Mouse (Mus musculus) limb, embryonic 14.5 days (tissue): ENCODE measurements around the gene Chid1. TPM values are rescaled to one million over a fixed set of nuclear protein-coding genes. Genes with fewer than 3 reads are reported as not detected.

Source experiments
- ATAC-seq: fragments of 200-750 bp; cut with Nextera tagmentation; 2 replicates; pipeline ENCODE4 v1.8.0; 2017; ENCODE audit warnings: low read depth, moderate number of reproducible peaks, moderate TSS enrichment; ENCODE audit not compliant: low FRiP score
- DNase-seq: peaks from one replicate; pipeline ENCODE4 v3.0.0-alpha.2; 2015; ENCODE audit warnings: low spot score
- H3K27ac ChIP-seq: fragments of 300-500 bp; sonication (generic); replicated peaks from 2 replicates; pipeline ENCODE4 v1.5.1; 2014; ENCODE audit warnings: low read depth, mild to moderate bottlenecking, low read length, moderate library complexity, mixed read lengths
- H3K27me3 ChIP-seq: fragments of 300-500 bp; sonication (generic); 2 replicates; pipeline ENCODE4 v1.6.1; 2014; ENCODE audit warnings: low read length, mixed read lengths; ENCODE audit not compliant: control insufficient read depth, insufficient read depth
- H3K36me3 ChIP-seq: fragments of 300-500 bp; sonication (generic); 2 replicates; pipeline ENCODE4 v1.6.1; 2014; ENCODE audit warnings: mild to moderate bottlenecking, low read length, moderate library complexity, mixed read lengths; ENCODE audit not compliant: control insufficient read depth, insufficient read depth
- H3K4me1 ChIP-seq: fragments of 300-500 bp; sonication (generic); 2 replicates; pipeline ENCODE4 v1.6.1; 2014; ENCODE audit warnings: antibody characterized with exemption, low read length, mixed read lengths; ENCODE audit not compliant: control insufficient read depth, insufficient read depth
- H3K4me2 ChIP-seq: fragments of 300-500 bp; sonication (generic); replicated peaks from 2 replicates; pipeline ENCODE4 v1.6.1; 2014; ENCODE audit warnings: low read depth, mild to moderate bottlenecking, low read length, moderate library complexity; ENCODE audit not compliant: severe bottlenecking
- H3K4me3 ChIP-seq: fragments of 300-500 bp; sonication (generic); replicated peaks from 2 replicates; pipeline ENCODE4 v1.5.1; 2014; ENCODE audit warnings: low read length
- H3K9ac ChIP-seq: fragments of 300-500 bp; sonication (generic); 2 replicates; pipeline ENCODE4 v1.6.1; 2014; ENCODE audit warnings: mild to moderate bottlenecking, low read depth, low read length, moderate library complexity; ENCODE audit not compliant: severe bottlenecking
- H3K9me3 ChIP-seq: fragments of 300-500 bp; sonication (generic); 2 replicates; pipeline ENCODE4 v1.6.1; 2016; ENCODE audit warnings: low read length; ENCODE audit not compliant: control insufficient read depth
- POLR2A ChIP-seq: fragments of 200-500 bp; IDR thresholded peaks from 2 replicates; pipeline ENCODE4 v1.8.0; 2012; ENCODE audit warnings: inconsistent platforms, mild to moderate bottlenecking, moderate library complexity, borderline replicate concordance; ENCODE audit not compliant: insufficient read depth, insufficient read length; ENCODE audit errors: extremely low read depth
- WGBS: fragments of 180-500 bp; shearing (Covaris S2); extraction: QIAGEN DNeasy Blood & Tissue Kit; methylation state at CpG from one replicate; pipeline ENCODE4 v1.1.7; 2014; 5-methylcytosine and 5-hydroxymethylcytosine counted together
- polyA plus RNA-seq, 2 experiments: library from polyadenylated mRNA; depleted of rRNA in 1 of 2; stranded (reverse) in 1 of 2; unstranded in 1 of 2; fragments of >200 nt; fragmentation: Nextera tagmentation in 1 of 2; extraction: Ambion mirVana in 1 of 2; gene quantifications; 2 replicates each; pipeline versions ENCODE4 v1.2.1 to v1.2.3; 2012 to 2014

Chid1 gene
- polyA plus RNA-seq, 2 experiments = 41.8 to 43.5 TPM

DNA sequence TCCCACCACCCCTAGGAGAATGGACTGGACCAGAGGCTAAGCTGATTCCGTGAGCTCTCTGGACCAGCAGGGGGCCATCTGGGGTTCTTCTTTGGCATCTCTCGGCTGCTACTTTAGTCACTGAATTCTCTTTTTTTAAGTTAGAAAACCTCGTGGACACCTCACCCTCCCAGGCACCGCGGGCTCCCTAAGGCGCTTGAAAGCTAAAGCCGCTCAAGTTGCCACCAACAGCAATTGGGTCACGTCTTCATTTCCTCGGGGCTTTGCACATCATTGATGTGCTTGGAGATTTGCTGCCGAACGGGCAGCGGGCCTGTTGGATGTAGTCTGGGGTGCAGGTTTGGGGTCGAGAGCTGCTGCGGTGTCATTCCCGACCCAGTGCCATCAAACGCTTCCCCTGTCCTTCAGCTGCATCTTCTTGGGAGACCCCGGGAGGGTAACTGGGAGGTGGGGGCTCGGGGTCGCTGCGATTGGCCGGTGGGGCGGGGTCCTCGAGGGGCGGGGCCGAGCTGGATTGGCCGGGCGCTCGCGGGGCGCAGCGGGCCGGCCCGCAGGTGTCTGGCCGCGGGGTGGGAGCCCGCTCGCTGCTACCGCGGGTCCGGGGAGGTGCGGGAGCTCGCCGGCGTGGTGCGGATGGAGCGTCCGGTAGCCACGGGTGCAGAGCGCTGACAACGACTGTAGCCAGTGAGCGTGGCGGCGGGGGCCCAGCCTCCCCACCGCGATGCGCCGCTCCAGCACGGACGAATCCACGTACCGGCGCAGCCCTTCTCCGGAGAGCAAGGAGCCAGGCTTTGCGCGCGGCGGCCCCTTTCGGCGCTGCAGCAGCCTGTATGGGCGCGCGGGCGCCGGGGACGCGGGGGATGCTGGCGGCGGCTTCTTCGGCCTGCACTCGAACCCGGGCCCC is 57.9 kb downstream of the Chid1 start:
- peak overlapping the region; percentile 56 for H3K4me3 ChIP-seq
- no peak for TF ChIP-seq POLR2A
- H3K4me2 ChIP-seq = peak overlapping the region; percentile 96
- peaks cover 33% of the 10 kb centered on the region for H3K4me1 ChIP-seq
- ATAC-seq (peak; percentile 29; the same call in 1 of the 2 replicates), DNase-seq (peak; percentile 57)
- no peak overlapping the region for H3K27ac ChIP-seq
- peaks cover 7% of the 10 kb centered on the region; the same call in 1 of the 2 replicates for H3K27me3 ChIP-seq
- H3K36me3 ChIP-seq = no peaks in the 10 kb centered on the region
- H3K9me3 ChIP-seq = no peaks in the 10 kb centered on the region
- WGBS = 1% methylated on average over 47 of the region's 81 CpGs
- H3K9ac ChIP-seq = peak overlapping the region; percentile 50

GRCm38 (mm10) chr7:141480842-141481497 is 58.7 kb downstream of the Chid1 start:
- Histone ChIP-seq H3K4me1 (peaks cover 41% of the 10 kb centered on the region), H3K27me3 (peaks cover 7% of the 10 kb centered on the region; the same call in 1 of the 2 replicates)
- peak; percentile 51 for ATAC-seq

GRCm38 (mm10) chr7:141478270-141478748 is 61.3 kb downstream of the Chid1 start:
- 67% methylated on average over 5 of the region's 5 CpGs for WGBS
- DNase-seq (no peak), ATAC-seq (no peak)
- Histone ChIP-seq H3K4me1 (peaks cover 57% of the 10 kb centered on the region), H3K4me3 (peak overlapping the region; percentile 6; the same call in 1 of the 2 replicates), H3K27me3 (peaks cover 7% of the 10 kb centered on the region; the same call in 1 of the 2 replicates), H3K27ac (peak overlapping the region; percentile 92), H3K9ac (no peak overlapping the region), H3K9me3 (no peaks in the 10 kb centered on the region), H3K4me2 (peak overlapping the region; percentile 91; the same call in 1 of the 2 replicates), H3K36me3 (no peaks in the 10 kb centered on the region)
- no peak for TF ChIP-seq POLR2A

More at GRCm38 (mm10) chr7:141480842-141481497, 58.7 kb downstream of the Chid1 start:
- no peak overlapping the region for H3K27ac ChIP-seq
- WGBS = 6% methylated on average over 10 of the region's 10 CpGs
- no peaks in the 10 kb centered on the region for H3K36me3 ChIP-seq
- peak overlapping the region; percentile 56 for H3K4me3 ChIP-seq
- H3K9ac ChIP-seq = no peak overlapping the region
- peak overlapping the region; percentile 96 for H3K4me2 ChIP-seq
- peak; percentile 74 for DNase-seq
- TF ChIP-seq POLR2A = no peak
- no peaks in the 10 kb centered on the region for H3K9me3 ChIP-seq

DNA sequence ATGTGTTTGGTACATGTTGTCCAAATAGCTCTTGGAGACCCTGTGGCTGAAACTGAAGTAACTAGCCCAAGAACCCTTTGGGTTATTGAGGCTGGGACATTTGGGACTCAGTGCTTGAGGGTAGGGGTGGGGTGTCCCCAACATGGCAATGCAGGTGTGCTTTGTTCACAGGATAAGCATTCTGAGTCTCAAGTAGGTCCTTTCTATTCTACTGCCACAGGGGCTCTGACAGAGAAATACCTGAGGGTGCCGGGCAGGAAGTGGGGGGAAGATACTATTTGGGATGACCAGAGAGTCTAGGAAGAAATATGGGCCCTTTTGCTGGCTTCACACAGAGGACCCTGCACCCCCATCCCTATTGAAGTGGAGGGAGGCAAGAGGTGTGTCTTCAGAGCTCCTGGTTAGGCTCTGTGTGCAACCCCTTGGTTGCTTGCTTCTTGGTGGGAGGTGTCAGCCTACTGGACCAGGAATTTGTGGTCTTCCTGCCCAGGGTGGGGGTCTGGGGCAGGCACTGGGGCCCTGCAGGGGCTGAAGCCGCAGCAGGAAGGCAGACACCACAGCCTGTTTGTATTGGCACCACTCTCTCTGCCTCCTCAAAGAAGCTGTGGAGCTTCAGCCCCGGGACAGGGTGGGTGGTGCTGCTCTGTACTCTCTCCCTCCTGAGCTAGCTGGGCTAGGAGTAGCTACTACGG is 61.9 kb downstream of the Chid1 start:
- DNase-seq (peak; percentile 38), ATAC-seq (no peak)
- H3K4me2 ChIP-seq = peak overlapping the region; percentile 91
- H3K9ac ChIP-seq = no peak overlapping the region
- H3K27ac ChIP-seq = peak overlapping the region; percentile 92
- no peaks in the 10 kb centered on the region for H3K9me3 ChIP-seq
- TF ChIP-seq POLR2A = no peak
- H3K4me3 ChIP-seq = peak overlapping the region; percentile 59; the same call in 1 of the 2 replicates
- 62% methylated on average over 4 of the region's 4 CpGs for WGBS
- H3K4me1 ChIP-seq = peaks cover 56% of the 10 kb centered on the region
- H3K27me3 ChIP-seq = 0 out of 2 replicates have a peak, but pooled peaks cover 4% of the 10 kb centered on the region
- peaks cover 2% of the 10 kb centered on the region for H3K36me3 ChIP-seq
